Mouse (Mus musculus) erythroblast, embryonic 14.5 days (primary cell): ENCODE data around the gene Lrrc55. TPM values are rescaled to one million over a fixed set of nuclear protein-coding genes. Genes with fewer than 3 reads are reported as not detected.

Source experiments
- H3K27me3 ChIP-seq: 2 replicates; pipeline ENCODE4 v1.6.1; 2012; ENCODE audit warnings: inconsistent platforms; ENCODE audit not compliant: control insufficient read depth
- H3K36me3 ChIP-seq: 2 replicates; pipeline ENCODE4 v1.6.1; 2012; ENCODE audit warnings: mild to moderate bottlenecking, inconsistent platforms; ENCODE audit not compliant: control insufficient read depth
- H3K4me1 ChIP-seq: 2 replicates; pipeline ENCODE4 v1.6.1; 2012; ENCODE audit warnings: inconsistent platforms; ENCODE audit not compliant: control insufficient read depth
- H3K4me3 ChIP-seq: replicated peaks from 2 replicates; pipeline ENCODE3; 2012; ENCODE audit warnings: moderate library complexity, mild to moderate bottlenecking, inconsistent platforms
- H3K9me3 ChIP-seq: 2 replicates; pipeline ENCODE4 v1.6.1; 2012; ENCODE audit warnings: low read length, inconsistent platforms, mixed read lengths; ENCODE audit not compliant: control insufficient read depth
- GATA1 ChIP-seq: IDR thresholded peaks from 2 replicates; pipeline ENCODE4 v1.6.1; 2012; ENCODE audit warnings: low read length, inconsistent platforms, mixed read lengths
- TAL1 ChIP-seq: IDR thresholded peaks from 3 replicates; pipeline ENCODE4 v1.6.1; 2012; ENCODE audit warnings: low read length, inconsistent platforms, mixed read lengths
- polyA plus RNA-seq: library from polyadenylated mRNA; stranded (reverse); fragments of >175 nt; gene quantifications from 2 replicates; pipeline ENCODE4 v1.2.3, GENCODE M21; 2012

Lrrc55 gene
- polyA plus RNA-seq, 1 experiment, result not detected

- H3K9me3 ChIP-seq, result peaks cover 4% of the 10 kb centered on the region
- H3K4me3 ChIP-seq, result no peak overlapping the region
- no peaks in the 10 kb centered on the region for H3K4me1 ChIP-seq
- no peaks in the 10 kb centered on the region for H3K27me3 ChIP-seq
- no peaks in the 10 kb centered on the region for H3K36me3 ChIP-seq
- TF ChIP-seq GATA1, result no peak
- no peak for TF ChIP-seq TAL1
These were observed 27.5 kb upstream of the Lrrc55 start for GRCm38 (mm10) chr2:85224221-85225179.

- Histone ChIP-seq H3K9me3 (no peaks in the 10 kb centered on the region), H3K36me3 (no peaks in the 10 kb centered on the region), H3K4me1 (no peaks in the 10 kb centered on the region), H3K27me3 (no peaks in the 10 kb centered on the region), H3K4me3 (no peak overlapping the region)
- TF ChIP-seq GATA1 (no peak), TAL1 (no peak)
These were observed 19.6 kb upstream of the Lrrc55 start for GRCm38 (mm10) chr2:85216606-85217005.

DNA sequence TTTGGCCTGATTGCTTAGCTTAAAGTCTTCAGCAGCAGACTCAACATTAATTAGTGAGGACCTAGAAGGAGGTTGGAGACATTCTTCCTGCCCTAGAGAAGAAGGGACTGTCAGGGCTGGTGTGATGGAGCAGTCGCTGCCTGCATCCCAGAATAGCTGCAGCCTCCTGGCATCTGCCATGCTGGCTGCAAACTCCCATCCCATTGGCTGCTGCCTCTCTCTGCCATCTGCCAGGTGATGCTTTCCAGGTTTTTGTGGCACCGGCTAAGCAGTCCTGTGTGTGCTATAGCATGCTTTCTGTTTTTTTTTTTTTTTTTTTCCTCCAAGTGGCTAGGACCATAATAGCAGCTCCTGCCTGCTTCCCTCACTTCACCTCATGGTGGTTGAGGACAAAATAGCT is 16.7 kb upstream of the Lrrc55 start:
- H3K36me3 ChIP-seq, result no peaks in the 10 kb centered on the region
- no peaks in the 10 kb centered on the region for H3K9me3 ChIP-seq
- TF ChIP-seq TAL1, result no peak
- no peak for TF ChIP-seq GATA1
- no peak overlapping the region for H3K4me3 ChIP-seq
- no peaks in the 10 kb centered on the region for H3K4me1 ChIP-seq
- no peaks in the 10 kb centered on the region for H3K27me3 ChIP-seq

DNA sequence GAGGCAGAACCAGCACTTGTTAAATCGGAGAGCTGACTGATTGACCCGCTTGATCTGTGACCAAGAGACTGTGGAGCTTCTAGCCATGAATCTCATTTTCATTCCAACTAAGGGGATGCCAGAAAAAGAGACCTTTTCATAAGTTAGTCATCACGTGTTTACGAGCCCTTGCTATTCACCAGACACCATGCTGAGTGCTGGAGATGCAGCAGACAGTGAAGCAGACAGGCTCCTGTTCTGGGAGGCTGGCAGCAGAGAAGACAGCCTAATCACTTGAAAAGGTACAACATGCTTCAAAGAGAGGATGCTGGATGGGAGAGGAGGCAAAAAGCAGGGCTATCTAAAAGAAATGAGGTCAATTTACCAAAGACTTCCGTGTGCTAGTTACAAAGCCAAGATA is 12.3 kb upstream of the Lrrc55 start:
- no peaks in the 10 kb centered on the region for H3K9me3 ChIP-seq
- no peak overlapping the region for H3K4me3 ChIP-seq
- H3K27me3 ChIP-seq, result no peaks in the 10 kb centered on the region
- no peaks in the 10 kb centered on the region for H3K4me1 ChIP-seq
- no peaks in the 10 kb centered on the region for H3K36me3 ChIP-seq
- no peak for TF ChIP-seq GATA1
- TF ChIP-seq TAL1, result no peak

DNA sequence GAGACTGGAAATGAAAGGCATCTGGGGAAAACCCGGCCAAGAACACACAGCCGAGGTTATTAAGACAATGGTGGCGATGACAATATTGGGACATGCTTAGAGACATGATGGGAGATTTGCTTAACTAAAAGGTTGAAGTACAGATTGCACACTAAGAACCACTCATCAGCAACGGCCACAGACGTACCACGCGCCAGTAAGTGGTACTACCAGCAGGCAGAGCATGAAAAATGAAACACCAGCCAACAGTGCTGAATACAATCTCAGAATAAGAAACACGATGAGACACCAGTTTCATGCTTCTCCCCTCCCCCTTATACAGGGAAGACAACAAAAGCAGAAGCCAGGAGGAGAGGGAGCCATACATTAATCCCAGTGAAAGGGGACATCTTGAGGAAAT is 8.2 kb upstream of the Lrrc55 start:
- H3K4me1 ChIP-seq, result no peaks in the 10 kb centered on the region
- H3K27me3 ChIP-seq, result no peaks in the 10 kb centered on the region
- no peaks in the 10 kb centered on the region for H3K9me3 ChIP-seq
- no peak overlapping the region for H3K4me3 ChIP-seq
- no peaks in the 10 kb centered on the region for H3K36me3 ChIP-seq
- no peak for TF ChIP-seq TAL1
- no peak for TF ChIP-seq GATA1

DNA sequence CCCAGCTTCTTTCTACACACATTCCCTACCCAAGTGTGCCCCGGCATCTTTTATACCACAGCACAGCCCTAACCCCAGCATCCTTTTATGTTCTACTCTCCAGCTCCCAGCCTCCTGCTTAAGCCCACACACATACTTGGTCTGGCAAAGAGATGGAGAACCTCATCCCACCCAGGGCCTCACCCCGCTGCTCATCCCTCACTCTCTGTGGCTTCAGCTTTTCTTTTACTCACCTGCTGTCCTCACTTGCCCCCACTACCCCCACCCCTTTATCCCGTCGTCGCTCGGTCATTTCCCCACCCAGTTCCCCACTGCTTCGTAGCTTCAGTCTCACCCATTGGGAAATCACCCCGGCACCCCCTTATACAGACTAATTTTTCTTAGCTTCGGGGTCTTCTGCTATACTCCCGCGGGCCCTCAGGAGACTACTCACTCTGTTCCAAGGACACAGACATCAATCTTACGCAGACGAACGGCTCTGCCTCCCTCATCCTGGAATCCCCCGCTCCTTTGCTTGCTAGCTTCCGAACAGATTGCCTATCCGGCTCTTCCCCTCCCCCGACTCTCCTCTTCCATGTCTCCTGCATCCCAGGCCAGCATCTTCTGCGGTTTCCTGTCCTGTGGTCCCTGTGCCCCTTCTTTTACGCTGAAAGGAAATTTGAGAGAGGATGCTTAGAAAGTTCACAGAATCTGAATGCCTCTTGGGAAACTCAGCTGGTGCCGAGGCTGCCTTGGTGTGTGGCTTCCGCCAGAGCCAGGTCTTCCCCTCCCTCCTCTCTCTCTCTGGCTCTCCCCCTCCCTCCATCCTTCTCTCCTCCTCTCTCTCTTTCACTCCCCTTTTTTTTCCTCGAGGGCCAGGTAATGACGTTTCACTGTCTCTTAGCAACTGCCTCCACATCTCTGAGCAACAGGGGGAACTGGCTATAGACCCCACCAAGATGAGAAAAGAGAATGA is 1.3 kb upstream of the Lrrc55 start:
- TF ChIP-seq TAL1 (no peak), GATA1 (no peak)
- Histone ChIP-seq H3K4me1 (no peaks in the 10 kb centered on the region), H3K27me3 (no peaks in the 10 kb centered on the region; the same call in 1 of the 2 replicates), H3K9me3 (no peaks in the 10 kb centered on the region), H3K4me3 (no peak overlapping the region), H3K36me3 (no peaks in the 10 kb centered on the region)

- Histone ChIP-seq H3K4me3 (no peak overlapping the region), H3K27me3 (no peaks in the 10 kb centered on the region; the same call in 1 of the 2 replicates), H3K4me1 (no peaks in the 10 kb centered on the region), H3K9me3 (no peaks in the 10 kb centered on the region), H3K36me3 (no peaks in the 10 kb centered on the region)
- TF ChIP-seq GATA1 (no peak), TAL1 (no peak)
These were observed 2.4 kb downstream of the Lrrc55 start for GRCm38 (mm10) chr2:85194566-85194965.

DNA sequence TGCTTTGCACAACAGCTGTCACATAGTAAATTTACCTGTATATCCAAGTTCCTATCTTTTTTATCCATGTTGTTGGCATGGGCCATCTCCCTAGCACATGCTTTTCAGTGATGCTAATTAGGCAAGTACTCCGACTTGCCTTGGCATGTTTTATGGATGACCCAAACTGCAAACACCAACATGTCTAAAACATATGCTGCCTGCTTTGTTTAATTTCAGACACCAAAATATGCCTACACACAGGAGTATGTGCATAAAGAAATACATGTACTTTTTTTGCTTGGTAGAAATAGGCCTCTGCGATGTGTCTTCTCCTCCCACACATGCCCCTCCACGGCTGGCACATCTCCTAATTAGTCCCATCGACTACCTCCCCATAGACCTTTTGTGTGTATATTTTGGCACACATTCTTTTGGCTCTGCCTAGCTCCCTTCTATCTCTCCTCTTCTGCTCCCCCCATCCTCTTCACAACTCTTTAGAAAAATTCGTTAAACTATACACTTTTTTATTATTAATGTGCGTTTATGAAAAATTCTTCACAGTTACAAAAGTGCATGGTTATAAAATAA is 9.3 kb downstream of the Lrrc55 start:
- TF ChIP-seq TAL1 (no peak), GATA1 (no peak)
- no peak overlapping the region for H3K4me3 ChIP-seq
- H3K9me3 ChIP-seq, result peaks cover 6% of the 10 kb centered on the region
- no peaks in the 10 kb centered on the region for H3K4me1 ChIP-seq
- H3K36me3 ChIP-seq, result no peaks in the 10 kb centered on the region
- H3K27me3 ChIP-seq, result no peaks in the 10 kb centered on the region
